Mouse (Mus musculus): ENCODE data around the gene Tagap.
"Not testable (repeated sequence)": the region's sequence is repeated elsewhere in the genome, so short reads cannot be mapped to it uniquely, and the experiment has no call there.

The Tagap gene

GRCm38 (mm10) chr17:7915791-7916190 is 10.0 kb upstream of the Tagap start:
- no peak for DNase-seq

GRCm38 (mm10) chr17:7916782-7917574 is 8.8 kb upstream of the Tagap start:
- no peak for DNase-seq

GRCm38 (mm10) chr17:7918355-7918754 is 7.4 kb upstream of the Tagap start:
- no peak for DNase-seq

GRCm38 (mm10) chr17:7919209-7919608 is 6.6 kb upstream of the Tagap start:
- no peak for DNase-seq

GRCm38 (mm10) chr17:7922564-7922963 is 3.2 kb upstream of the Tagap start:
- no peak for DNase-seq

- no peak for DNase-seq
Measured at GRCm38 (mm10) chr17:7924185-7924725, 1.5 kb upstream of the Tagap start.

- DNase-seq, result peak; percentile 53
Measured at GRCm38 (mm10) chr17:7927582-7928535, 2.1 kb downstream of the Tagap start.

GRCm38 (mm10) chr17:7928662-7929061 is 2.9 kb downstream of the Tagap start:
- no peak for DNase-seq

- no peak for DNase-seq
Measured at GRCm38 (mm10) chr17:7929279-7929678, 3.5 kb downstream of the Tagap start.

GRCm38 (mm10) chr17:7931096-7931990 is 5.5 kb downstream of the Tagap start:
- DNase-seq, result no peak

GRCm38 (mm10) chr17:7932121-7932520 is 6.3 kb downstream of the Tagap start:
- DNase-seq, result not testable (repeated sequence)

- DNase-seq, result no peak
Measured at GRCm38 (mm10) chr17:7939640-7940039, 13.8 kb downstream of the Tagap start.

- DNase-seq, result peak; percentile 84
Measured at GRCm38 (mm10) chr17:7945117-7946052, 19.6 kb downstream of the Tagap start, which contains the start of gene Rsph3a. TSS of gene Rsph3a (plus strand) at chr17:7945614.

- DNase-seq, result not testable (repeated sequence)
Measured at GRCm38 (mm10) chr17:7946053-7946627, 20.3 kb downstream of the Tagap start.

GRCm38 (mm10) chr17:7951333-7951732 is 25.5 kb downstream of the Tagap start:
- not testable (repeated sequence) for DNase-seq

GRCm38 (mm10) chr17:7957242-7957641 is 31.4 kb downstream of the Tagap start:
- DNase-seq, result not testable (repeated sequence)

- DNase-seq, result not testable (repeated sequence)
Measured at GRCm38 (mm10) chr17:7963333-7963732, 37.5 kb downstream of the Tagap start.

- DNase-seq, result not testable (repeated sequence)
Measured at GRCm38 (mm10) chr17:7964398-7964797, 38.6 kb downstream of the Tagap start.

GRCm38 (mm10) chr17:7968490-7968889 is 42.7 kb downstream of the Tagap start:
- DNase-seq, result not testable (repeated sequence)

GRCm38 (mm10) chr17:7969782-7970181 is 44.0 kb downstream of the Tagap start:
- DNase-seq, result not testable (repeated sequence)

- not testable (repeated sequence) for DNase-seq
Measured at GRCm38 (mm10) chr17:7983484-7983883, 57.7 kb downstream of the Tagap start.
